Mouse (Mus musculus) neural tube, embryonic 14.5 days (tissue): ENCODE measurements around the gene Pid1. TPM values are rescaled to one million over a fixed set of nuclear protein-coding genes. Genes with fewer than 3 reads are reported as not detected.
A peak's percentile ranks its signal among the peaks of the same experiment; 100 is the strongest.

Experiments used
- ATAC-seq: fragments of 200-750 bp; cut with Nextera tagmentation; 2 replicates; pipeline ENCODE4 v1.8.0; 2017; ENCODE audit warnings: low read depth, mild to moderate bottlenecking, moderate TSS enrichment, moderate library complexity
- H3K27ac ChIP-seq: fragments of 300-500 bp; sonication (generic); 2 replicates; pipeline ENCODE4 v1.5.1; 2014; ENCODE audit warnings: low read depth, mild to moderate bottlenecking, control low read depth, low read length, moderate library complexity, mixed read lengths
- H3K27me3 ChIP-seq: fragments of 300-500 bp; sonication (generic); 2 replicates; pipeline ENCODE4 v1.6.1; 2014; ENCODE audit warnings: low read length; ENCODE audit not compliant: control insufficient read depth, insufficient read depth
- H3K36me3 ChIP-seq: fragments of 300-500 bp; sonication (generic); 2 replicates; pipeline ENCODE4 v1.6.1; 2014; ENCODE audit warnings: low read length, mixed read lengths; ENCODE audit not compliant: control insufficient read depth, insufficient read depth
- H3K4me1 ChIP-seq: fragments of 300-500 bp; sonication (generic); 2 replicates; pipeline ENCODE4 v1.6.1; 2014; ENCODE audit warnings: low read length; ENCODE audit not compliant: control insufficient read depth, insufficient read depth
- H3K4me2 ChIP-seq: fragments of 300-500 bp; sonication (generic); 2 replicates; pipeline ENCODE4 v1.6.1; 2014; ENCODE audit warnings: mild to moderate bottlenecking, low read depth, low read length, control low read depth
- H3K4me3 ChIP-seq: fragments of 300-500 bp; sonication (generic); 2 replicates; pipeline ENCODE4 v1.5.1; 2014; ENCODE audit warnings: low read depth, low read length, control low read depth, mixed read lengths
- H3K9ac ChIP-seq: fragments of 300-500 bp; sonication (generic); replicated peaks from 2 replicates; pipeline ENCODE4 v1.6.1; 2014; ENCODE audit warnings: low read depth, mild to moderate bottlenecking, control low read depth, low read length, mixed read lengths
- H3K9me3 ChIP-seq: fragments of 300-500 bp; sonication (generic); 2 replicates; pipeline ENCODE4 v1.6.1; 2016; ENCODE audit warnings: low read length; ENCODE audit not compliant: control insufficient read depth
- WGBS: fragments of 180-500 bp; shearing (Covaris S2); extraction: QIAGEN DNeasy Blood & Tissue Kit; methylation state at CpG from one replicate; pipeline ENCODE4 v1.1.7; 2014; 5-methylcytosine and 5-hydroxymethylcytosine counted together
- polyA plus RNA-seq: library from polyadenylated mRNA; unstranded; fragments of >200 nt; fragmentation: Nextera tagmentation; extraction: Ambion mirVana; gene quantifications from 2 replicates; pipeline ENCODE4 v1.2.1, GENCODE M21; 2014

The Pid1 gene
- polyA plus RNA-seq, 1 experiment from 2014 or later: 114 TPM

GRCm38 (mm10) chr1:84153943-84154342 lies 210.0 kb downstream of the Pid1 start:
- Histone ChIP-seq H3K4me2 (no peak overlapping the region), H3K9me3 (no peaks in the 10 kb centered on the region), H3K36me3 (no peaks in the 10 kb centered on the region), H3K4me3 (no peak overlapping the region), H3K27me3 (no peaks in the 10 kb centered on the region), H3K9ac (no peak overlapping the region), H3K27ac (no peak overlapping the region), H3K4me1 (0 out of 2 replicates have a peak, but pooled peaks cover 2% of the 10 kb centered on the region)
- 0 out of 2 replicates have a peak, but pooled peaks have one; percentile 44 for ATAC-seq
- 48% methylated on average over 4 of the region's 4 CpGs for WGBS

DNA sequence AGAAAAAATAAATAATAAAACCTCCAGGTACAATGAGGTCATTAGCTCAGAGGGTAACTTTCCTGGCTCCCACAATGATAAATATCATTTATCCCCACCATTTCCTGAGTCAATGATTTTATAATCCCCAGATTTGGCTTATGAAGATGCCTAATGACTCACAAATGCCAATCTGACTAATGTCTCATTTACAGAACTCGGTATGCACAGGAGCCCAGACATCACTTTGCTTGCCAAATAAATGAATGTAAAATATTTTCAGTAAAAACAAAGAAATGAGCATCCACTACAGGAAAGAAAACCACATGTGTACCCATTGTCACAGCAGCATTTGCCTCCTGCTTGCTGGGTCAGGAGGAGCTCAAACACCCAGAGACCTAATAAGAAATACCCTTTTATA lies 222.4 kb downstream of the Pid1 start:
- Histone ChIP-seq H3K4me2 (no peak overlapping the region), H3K9me3 (no peaks in the 10 kb centered on the region), H3K36me3 (no peaks in the 10 kb centered on the region), H3K4me1 (no peaks in the 10 kb centered on the region), H3K4me3 (no peak overlapping the region), H3K27me3 (no peaks in the 10 kb centered on the region), H3K9ac (no peak overlapping the region), H3K27ac (no peak overlapping the region)
- ATAC-seq: no peak
- WGBS: 54% methylated on average over 1 of the region's 1 CpGs

- no peak overlapping the region for H3K9ac ChIP-seq
- H3K4me1 ChIP-seq: 0 out of 2 replicates have a peak, but pooled peaks cover 2% of the 10 kb centered on the region
- H3K27me3 ChIP-seq: no peaks in the 10 kb centered on the region
- no peak overlapping the region for H3K4me2 ChIP-seq
- peak; percentile 70; the same call in 1 of the 2 replicates for ATAC-seq
- H3K4me3 ChIP-seq: no peak overlapping the region
- no peaks in the 10 kb centered on the region for H3K36me3 ChIP-seq
- H3K27ac ChIP-seq: no peak overlapping the region
- 29% methylated on average over 4 of the region's 4 CpGs for WGBS
- no peaks in the 10 kb centered on the region for H3K9me3 ChIP-seq
Observed at GRCm38 (mm10) chr1:84132451-84132850, 231.5 kb downstream of the Pid1 start.

GRCm38 (mm10) chr1:84131799-84132198 lies 232.2 kb downstream of the Pid1 start:
- H3K36me3 ChIP-seq: no peaks in the 10 kb centered on the region
- 0 out of 2 replicates have a peak, but pooled peaks cover 2% of the 10 kb centered on the region for H3K4me1 ChIP-seq
- no peak overlapping the region for H3K4me2 ChIP-seq
- peak overlapping the region; percentile 16; the same call in 1 of the 2 replicates for H3K27ac ChIP-seq
- no peaks in the 10 kb centered on the region for H3K9me3 ChIP-seq
- WGBS: 100% methylated on average over 1 of the region's 1 CpGs
- H3K9ac ChIP-seq: no peak overlapping the region
- no peak overlapping the region for H3K4me3 ChIP-seq
- no peaks in the 10 kb centered on the region for H3K27me3 ChIP-seq
- ATAC-seq: peak; percentile 31; the same call in 1 of the 2 replicates

- no peak for ATAC-seq
Observed at GRCm38 (mm10) chr1:84128510-84128909, 235.5 kb downstream of the Pid1 start.

GRCm38 (mm10) chr1:84119306-84119705 lies 244.7 kb downstream of the Pid1 start:
- Histone ChIP-seq H3K36me3 (no peaks in the 10 kb centered on the region), H3K4me2 (no peak overlapping the region), H3K4me1 (no peaks in the 10 kb centered on the region), H3K9me3 (no peaks in the 10 kb centered on the region), H3K27me3 (no peaks in the 10 kb centered on the region), H3K4me3 (no peak overlapping the region), H3K27ac (no peak overlapping the region), H3K9ac (no peak overlapping the region)
- no peak for ATAC-seq
- WGBS: 89% methylated on average over 2 of the region's 2 CpGs

More at GRCm38 (mm10) chr1:84128510-84128909, 235.5 kb downstream of the Pid1 start:
- WGBS: 66% methylated on average over 4 of the region's 4 CpGs
- Histone ChIP-seq H3K4me2 (no peak overlapping the region), H3K4me3 (no peak overlapping the region), H3K36me3 (no peaks in the 10 kb centered on the region), H3K4me1 (0 out of 2 replicates have a peak, but pooled peaks cover 2% of the 10 kb centered on the region), H3K27me3 (no peaks in the 10 kb centered on the region), H3K27ac (no peak overlapping the region), H3K9me3 (no peaks in the 10 kb centered on the region), H3K9ac (no peak overlapping the region)

DNA sequence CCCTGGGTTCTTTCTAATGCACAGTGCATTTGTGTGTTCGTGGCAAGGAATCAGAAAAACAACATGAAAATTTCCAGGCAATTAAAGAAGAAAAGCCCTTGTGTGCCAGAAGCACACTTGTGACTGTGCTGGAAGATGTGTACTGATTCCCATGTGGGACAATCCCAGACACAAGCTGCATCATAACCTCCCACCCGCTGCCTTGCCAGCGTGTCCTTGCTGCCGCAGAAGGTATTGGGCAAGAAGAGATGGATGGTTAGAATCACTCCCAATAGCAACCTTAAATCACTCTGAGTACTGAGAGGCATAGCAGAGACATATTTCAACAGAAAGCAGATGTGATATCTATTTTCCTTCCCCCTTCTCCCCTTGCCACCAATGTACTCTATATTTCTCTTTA lies 257.2 kb downstream of the Pid1 start:
- no peak for ATAC-seq
- no peak overlapping the region for H3K4me2 ChIP-seq
- no peaks in the 10 kb centered on the region for H3K4me1 ChIP-seq
- H3K4me3 ChIP-seq: no peak overlapping the region
- no peak overlapping the region for H3K27ac ChIP-seq
- no peak overlapping the region for H3K9ac ChIP-seq
- no peaks in the 10 kb centered on the region for H3K27me3 ChIP-seq
- H3K36me3 ChIP-seq: no peaks in the 10 kb centered on the region
- no peaks in the 10 kb centered on the region for H3K9me3 ChIP-seq
- 53% methylated on average over 4 of the region's 4 CpGs for WGBS

GRCm38 (mm10) chr1:84102052-84102451 lies 261.9 kb downstream of the Pid1 start:
- WGBS: 76% methylated on average over 2 of the region's 2 CpGs
- no peak overlapping the region for H3K27ac ChIP-seq
- no peaks in the 10 kb centered on the region for H3K9me3 ChIP-seq
- no peak for ATAC-seq
- H3K9ac ChIP-seq: no peak overlapping the region
- no peak overlapping the region for H3K4me2 ChIP-seq
- H3K4me1 ChIP-seq: no peaks in the 10 kb centered on the region
- H3K27me3 ChIP-seq: no peaks in the 10 kb centered on the region
- H3K4me3 ChIP-seq: no peak overlapping the region
- no peaks in the 10 kb centered on the region for H3K36me3 ChIP-seq

DNA sequence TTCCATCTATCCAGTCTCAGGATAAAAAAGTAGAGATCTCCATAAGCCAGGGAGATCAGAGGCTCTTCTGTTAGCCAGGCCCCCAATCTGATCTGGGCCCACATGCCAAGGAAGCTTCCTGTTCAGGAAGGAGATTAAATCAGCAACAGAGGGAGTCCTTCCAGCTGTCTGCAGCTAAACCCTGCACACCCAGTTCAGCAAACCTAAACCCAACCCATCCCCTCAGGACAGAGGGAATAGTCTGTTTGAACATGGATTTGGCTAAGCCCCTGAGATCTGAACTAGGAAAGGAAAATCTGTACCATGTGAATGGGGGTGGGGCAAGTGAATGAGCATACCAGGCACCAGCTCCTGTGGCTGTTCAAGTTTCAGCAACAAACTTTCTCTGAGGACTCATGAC lies 266.6 kb downstream of the Pid1 start:
- Histone ChIP-seq H3K36me3 (no peaks in the 10 kb centered on the region), H3K27ac (no peak overlapping the region), H3K9ac (no peak overlapping the region), H3K4me3 (no peak overlapping the region), H3K9me3 (no peaks in the 10 kb centered on the region), H3K27me3 (no peaks in the 10 kb centered on the region), H3K4me1 (no peaks in the 10 kb centered on the region), H3K4me2 (no peak overlapping the region)
- ATAC-seq: no peak
